14 mouse cellular contexts compared by ENCODE assay signal in genomic region chr9:34421956-34422355, GRCm38 (mm10).
DNase-seq lines count a peak whose midpoint lies in the region; ATAC-seq and TF ChIP-seq lines count a peak whose summit lies in the region.
"Had no signal": no experiment of that assay in that cellular context is flagged by ENCODE, and none has a peak within 500 bp of the region (broad histone marks: within the 10 kb centered on the region; RNA-seq: fewer than 3 reads in every experiment).

No protein-coding gene starts in this region.

- no peaks in the 10 kb centered on the region for H3K36me3 ChIP-seq in forebrain, embryonic 14.5 days (ENCODE audit: control insufficient read depth, insufficient read depth, low read length)
- no peaks in the 10 kb centered on the region for H3K36me3 ChIP-seq in forebrain, postnatal 0 days (ENCODE audit: insufficient read depth)
- H3K36me3 ChIP-seq in hindbrain, embryonic 15.5 days: no peaks in the 10 kb centered on the region
- no peaks in the 10 kb centered on the region for H3K36me3 ChIP-seq in hindbrain, postnatal 0 days (ENCODE audit: insufficient read depth, low read length)
- H3K36me3 ChIP-seq in midbrain, embryonic 16.5 days (ENCODE audit: control insufficient read depth, insufficient read depth, low read length): no peaks in the 10 kb centered on the region
- H3K36me3 ChIP-seq in midbrain, embryonic 13.5 days: no peaks in the 10 kb centered on the region
- H3K36me3 ChIP-seq: embryonic facial prominence, embryonic 10.5 days; heart, embryonic 12.5 days had no signal

- H3K27me3 ChIP-seq in forebrain, embryonic 14.5 days (replicated peaks; ENCODE audit: control insufficient read depth, insufficient read depth, low read length): no peaks in the 10 kb centered on the region
- H3K27me3 ChIP-seq in forebrain, postnatal 0 days (ENCODE audit: insufficient read depth, low read length): no peaks in the 10 kb centered on the region
- H3K27me3 ChIP-seq in hindbrain, embryonic 15.5 days: no peaks in the 10 kb centered on the region
- H3K27me3 ChIP-seq in hindbrain, postnatal 0 days (ENCODE audit: insufficient read depth, low read length): no peaks in the 10 kb centered on the region
- H3K27me3 ChIP-seq in midbrain, embryonic 16.5 days (ENCODE audit: control insufficient read depth, insufficient read depth, low read depth, low read length): no peaks in the 10 kb centered on the region
- no peaks in the 10 kb centered on the region for H3K27me3 ChIP-seq in midbrain, embryonic 13.5 days

- ATAC-seq in forebrain, embryonic 14.5 days: peak; percentile 54; the same call in 1 of the 2 replicates
- ATAC-seq in forebrain, postnatal 0 days: no peak
- peak; percentile 30; the same call in 1 of the 2 replicates for ATAC-seq in hindbrain, embryonic 15.5 days (ENCODE audit: low FRiP score, low read depth)
- no peak for ATAC-seq in hindbrain, postnatal 0 days
- peak; percentile 48; the same call in 1 of the 2 replicates for ATAC-seq in midbrain, embryonic 16.5 days
- no peak for ATAC-seq in midbrain, embryonic 13.5 days
- ATAC-seq: intestine, embryonic 16.5 days had no signal

- H3K27ac ChIP-seq in forebrain, embryonic 14.5 days (ENCODE audit: low read depth, low read length): no peak overlapping the region
- H3K27ac ChIP-seq in forebrain, postnatal 0 days (ENCODE audit: low read depth, low read length): no peak overlapping the region
- H3K27ac ChIP-seq in hindbrain, embryonic 15.5 days (replicated peaks): no peak overlapping the region
- H3K27ac ChIP-seq in hindbrain, postnatal 0 days: no peak overlapping the region
- H3K27ac ChIP-seq in midbrain, embryonic 16.5 days (ENCODE audit: low read length): no peak overlapping the region
- H3K27ac ChIP-seq in midbrain, embryonic 13.5 days: no peak overlapping the region
- H3K27ac ChIP-seq: embryonic facial prominence, embryonic 10.5 days had no signal

- DNase-seq in forebrain, embryonic 14.5 days (ENCODE audit: low spot score): peak; percentile 58
- no peak for DNase-seq in forebrain, postnatal 0 days
- DNase-seq in hindbrain, postnatal 0 days (ENCODE audit: low spot score): no peak
- DNase-seq: adrenal gland, adult 2 months; adrenal gland, postnatal 25 days; cerebellum, adult 2 months; gastrocnemius, postnatal 14 days; kidney, adult 8-10 months had no signal

- H3K4me3 ChIP-seq in forebrain, embryonic 14.5 days (ENCODE audit: low read depth, low read length): no peak overlapping the region
- H3K4me3 ChIP-seq in forebrain, postnatal 0 days (ENCODE audit: low read depth, low read length): no peak overlapping the region
- H3K4me3 ChIP-seq in hindbrain, embryonic 15.5 days: no peak overlapping the region
- no peak overlapping the region for H3K4me3 ChIP-seq in hindbrain, postnatal 0 days (ENCODE audit: low read length)
- H3K4me3 ChIP-seq in midbrain, embryonic 16.5 days (ENCODE audit: low read depth, low read length): no peak overlapping the region
- no peak overlapping the region for H3K4me3 ChIP-seq in midbrain, embryonic 13.5 days (replicated peaks)
- H3K4me3 ChIP-seq: embryonic facial prominence, embryonic 10.5 days; heart, embryonic 12.5 days had no signal

- no peak overlapping the region for H3K9ac ChIP-seq in forebrain, embryonic 14.5 days (ENCODE audit: low read length)
- H3K9ac ChIP-seq in forebrain, postnatal 0 days: no peak overlapping the region
- no peak overlapping the region for H3K9ac ChIP-seq in hindbrain, embryonic 15.5 days
- H3K9ac ChIP-seq in hindbrain, postnatal 0 days (replicated peaks; ENCODE audit: low read length): no peak overlapping the region
- H3K9ac ChIP-seq in midbrain, embryonic 16.5 days (ENCODE audit: low read depth, low read length): no peak overlapping the region
- H3K9ac ChIP-seq in midbrain, embryonic 13.5 days (replicated peaks): no peak overlapping the region
- H3K9ac ChIP-seq: heart, embryonic 12.5 days had no signal

- no peak overlapping the region for H3K4me2 ChIP-seq in forebrain, embryonic 14.5 days (ENCODE audit: low read length)
- H3K4me2 ChIP-seq in forebrain, postnatal 0 days (ENCODE audit: low read depth): no peak overlapping the region
- H3K4me2 ChIP-seq in hindbrain, embryonic 15.5 days: no peak overlapping the region
- no peak overlapping the region for H3K4me2 ChIP-seq in hindbrain, postnatal 0 days (ENCODE audit: low read depth, low read length)
- H3K4me2 ChIP-seq in midbrain, embryonic 16.5 days (ENCODE audit: low read length): no peak overlapping the region
- no peak overlapping the region for H3K4me2 ChIP-seq in midbrain, embryonic 13.5 days (replicated peaks)
- H3K4me2 ChIP-seq: heart, embryonic 12.5 days had no signal

- 0 out of 2 replicates have a peak, but pooled peaks cover 5% of the 10 kb centered on the region for H3K4me1 ChIP-seq in forebrain, embryonic 14.5 days (ENCODE audit: control insufficient read depth, insufficient read depth, low read length)
- no peaks in the 10 kb centered on the region; the same call in 1 of the 2 replicates for H3K4me1 ChIP-seq in forebrain, postnatal 0 days (ENCODE audit: insufficient read depth)
- no peaks in the 10 kb centered on the region for H3K4me1 ChIP-seq in hindbrain, embryonic 15.5 days (replicated peaks)
- H3K4me1 ChIP-seq in hindbrain, postnatal 0 days (ENCODE audit: insufficient read depth, low read length): no peaks in the 10 kb centered on the region; the same call in 1 of the 2 replicates
- H3K4me1 ChIP-seq in midbrain, embryonic 16.5 days (ENCODE audit: control insufficient read depth, insufficient read depth, low read length): peaks cover 2% of the 10 kb centered on the region; the same call in 1 of the 2 replicates
- 0 out of 2 replicates have a peak, but pooled peaks cover 4% of the 10 kb centered on the region for H3K4me1 ChIP-seq in midbrain, embryonic 13.5 days (replicated peaks)
- H3K4me1 ChIP-seq: embryonic facial prominence, embryonic 10.5 days; heart, embryonic 12.5 days had no signal

- TF ChIP-seq CTCF in forebrain, postnatal 0 days (IDR thresholded peaks at IDR 0.05; ENCODE audit: low read depth): no peak
- TF ChIP-seq CTCF in hindbrain, postnatal 0 days (IDR thresholded peaks at IDR 0.05; ENCODE audit: low read depth): no peak

- H3K9me3 ChIP-seq in forebrain, embryonic 14.5 days (replicated peaks; ENCODE audit: control insufficient read depth, low read length): no peaks in the 10 kb centered on the region
- H3K9me3 ChIP-seq in forebrain, postnatal 0 days (ENCODE audit: low read length): no peaks in the 10 kb centered on the region
- no peaks in the 10 kb centered on the region for H3K9me3 ChIP-seq in hindbrain, embryonic 15.5 days
- no peaks in the 10 kb centered on the region for H3K9me3 ChIP-seq in hindbrain, postnatal 0 days (ENCODE audit: low read length)
- no peaks in the 10 kb centered on the region for H3K9me3 ChIP-seq in midbrain, embryonic 16.5 days (replicated peaks; ENCODE audit: control insufficient read depth, low read length, poor library complexity, severe bottlenecking)
- H3K9me3 ChIP-seq in midbrain, embryonic 13.5 days: no peaks in the 10 kb centered on the region
- H3K9me3 ChIP-seq: embryonic facial prominence, embryonic 10.5 days; heart, embryonic 12.5 days had no signal

Comparison
In these comparisons a context has a peak if more than half of its experiments do, and no peak if none do; other contexts are left out.
1. ATAC-seq: peak in forebrain, embryonic 14.5 days (single experiment), hindbrain, embryonic 15.5 days (single experiment) and midbrain, embryonic 16.5 days (single experiment); none in forebrain, postnatal 0 days (single experiment), hindbrain, postnatal 0 days (single experiment) and midbrain, embryonic 13.5 days (single experiment).